Mouse (Mus musculus): ENCODE results near the gene Rap2c. TPM values are rescaled to one million over a fixed set of nuclear protein-coding genes. Genes with fewer than 3 reads are reported as not detected.

Rap2c gene
- total and polyA plus RNA-seq, 3 experiments, result 14.5 to 16.0 TPM; not detected in 1

DNA sequence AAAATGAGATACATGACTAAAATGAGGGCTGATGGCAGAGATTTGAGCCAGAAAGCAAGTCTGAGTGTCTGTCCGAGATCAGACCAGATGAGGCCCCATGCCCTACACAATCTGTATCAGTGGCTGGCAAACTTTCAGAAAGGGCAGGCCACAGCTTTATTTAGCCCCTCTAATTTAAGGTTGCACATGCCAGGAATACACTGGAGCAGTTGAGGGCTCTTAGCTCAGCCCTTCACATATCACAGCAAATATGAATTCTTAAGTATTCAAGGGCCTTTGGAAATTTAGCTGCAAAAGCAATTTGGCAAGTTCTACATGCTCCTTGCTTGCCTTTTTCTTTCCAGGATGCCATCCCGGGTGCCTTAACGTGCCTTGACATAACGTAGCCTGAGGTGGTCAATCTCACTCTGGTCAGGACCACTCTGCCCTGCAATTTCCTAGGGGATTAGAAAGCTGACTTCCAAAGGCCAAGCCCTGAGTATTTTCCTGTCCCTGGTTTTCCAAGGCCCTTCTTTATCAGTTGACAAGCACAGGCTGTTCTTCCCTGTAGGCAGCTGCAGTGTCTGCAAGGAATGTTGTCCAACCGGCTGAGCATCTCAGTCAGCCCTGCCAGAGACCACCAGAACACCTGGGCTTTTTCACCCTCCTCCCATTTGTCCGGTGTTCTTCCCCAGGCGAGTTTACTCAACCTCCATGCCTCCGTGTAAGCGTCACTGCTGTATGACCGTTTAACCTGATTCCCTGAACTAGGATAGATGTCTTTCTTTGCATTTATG, 49.5 kb downstream of the Rap2c start:
- Histone ChIP-seq H3K4me1 (ENCODE audit: control insufficient read depth in 1 of 2, insufficient read depth in 2 of 2, low read length in 2 of 2) (no peaks in the 10 kb centered on the region), H3K9ac (ENCODE audit: control insufficient read depth, low read depth, low read length, poor library complexity, severe bottlenecking) (no peak overlapping the region), H3K4me3 (ENCODE audit: control insufficient read depth in 1 of 2, insufficient read depth in 1 of 2, low read depth in 2 of 2, low read length in 2 of 2) (no peak overlapping the region), H3K9me3 (replicated peaks; ENCODE audit: insufficient read depth, low read length) (no peaks in the 10 kb centered on the region), H3K27me3 (ENCODE audit: control insufficient read depth in 1 of 2, insufficient read depth in 2 of 2, low read length in 2 of 2) (no peaks in the 10 kb centered on the region), H3K27ac (ENCODE audit: control insufficient read depth, low read depth, low read length) (no peak overlapping the region), H3K79me2 (ENCODE audit: control insufficient read depth, insufficient read depth, low read length, poor library complexity) (no peaks in the 10 kb centered on the region), H3K36me3 (ENCODE audit: control insufficient read depth in 1 of 2, insufficient read depth in 2 of 2, low read length in 2 of 2) (no peaks in the 10 kb centered on the region)
- no peak for DNase-seq (ENCODE audit: low read depth, low spot score)
- TF ChIP-seq MAX (IDR thresholded peaks at IDR 0.05; ENCODE audit: low read length), result no peak
- TF ChIP-seq NRF1 (IDR thresholded peaks at IDR 0.05; ENCODE audit: insufficient read depth, low read depth, low read length, poor library complexity, severe bottlenecking), result no peak
- no peak for TF ChIP-seq TBP (IDR thresholded peaks at IDR 0.05; ENCODE audit: low read depth, low read length)

DNA sequence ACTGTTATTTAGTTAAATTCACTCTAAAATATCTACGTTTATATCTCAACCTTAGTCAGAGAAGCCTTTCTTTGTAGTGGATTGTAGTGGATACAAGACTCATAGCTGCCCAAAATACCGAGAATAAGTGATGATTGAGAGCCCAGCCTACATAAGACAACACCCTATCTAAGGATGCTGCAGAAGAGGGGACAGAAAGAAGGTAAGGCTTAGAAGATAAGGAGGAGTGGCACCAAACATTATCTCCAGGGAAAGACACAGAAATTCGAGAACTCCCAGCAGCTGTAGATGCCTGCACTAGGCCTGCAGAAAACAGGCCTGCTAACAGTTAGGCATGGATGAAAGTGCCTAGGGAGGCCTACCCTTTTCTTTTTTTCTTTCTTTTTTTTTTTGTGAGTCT, 52.7 kb downstream of the Rap2c start:
- TF ChIP-seq GATA1 (IDR thresholded peaks at IDR 0.05; ENCODE audit: low read depth, low read length) (0 out of 2 replicates have a peak, but pooled peaks have one; percentile 14), ETS1 (IDR thresholded peaks at IDR 0.05; ENCODE audit: low read depth, low read length) (no peak), HCFC1 (IDR thresholded peaks at IDR 0.05; ENCODE audit: low read depth, low read length) (no peak), POLR2AphosphoS2 (IDR thresholded peaks at IDR 0.05; ENCODE audit: low read length) (no peak), ELF1 (IDR thresholded peaks at IDR 0.05; ENCODE audit: low read depth, low read length) (no peak), CHD1 (IDR thresholded peaks at IDR 0.05; ENCODE audit: low read depth, low read length) (no peak)
- DNase-seq (ENCODE audit: low read depth, low spot score), result peak; percentile 25
- Histone ChIP-seq H3K4me1 (ENCODE audit: control insufficient read depth in 1 of 2, insufficient read depth in 2 of 2, low read length in 2 of 2) (no peaks in the 10 kb centered on the region), H3K36me3 (ENCODE audit: control insufficient read depth in 1 of 2, insufficient read depth in 2 of 2, low read length in 2 of 2) (no peaks in the 10 kb centered on the region), H3K4me3 (ENCODE audit: control insufficient read depth in 1 of 2, insufficient read depth in 1 of 2, low read depth in 2 of 2, low read length in 2 of 2) (no peak overlapping the region), H3K27me3 (ENCODE audit: control insufficient read depth in 1 of 2, insufficient read depth in 2 of 2, low read length in 2 of 2) (no peaks in the 10 kb centered on the region), H3K9ac (ENCODE audit: control insufficient read depth, low read depth, low read length, poor library complexity, severe bottlenecking) (no peak overlapping the region), H3K27ac (ENCODE audit: control insufficient read depth, low read depth, low read length) (no peak overlapping the region), H3K79me2 (ENCODE audit: control insufficient read depth, insufficient read depth, low read length, poor library complexity) (no peaks in the 10 kb centered on the region), H3K9me3 (replicated peaks; ENCODE audit: insufficient read depth, low read length) (no peaks in the 10 kb centered on the region)

DNA sequence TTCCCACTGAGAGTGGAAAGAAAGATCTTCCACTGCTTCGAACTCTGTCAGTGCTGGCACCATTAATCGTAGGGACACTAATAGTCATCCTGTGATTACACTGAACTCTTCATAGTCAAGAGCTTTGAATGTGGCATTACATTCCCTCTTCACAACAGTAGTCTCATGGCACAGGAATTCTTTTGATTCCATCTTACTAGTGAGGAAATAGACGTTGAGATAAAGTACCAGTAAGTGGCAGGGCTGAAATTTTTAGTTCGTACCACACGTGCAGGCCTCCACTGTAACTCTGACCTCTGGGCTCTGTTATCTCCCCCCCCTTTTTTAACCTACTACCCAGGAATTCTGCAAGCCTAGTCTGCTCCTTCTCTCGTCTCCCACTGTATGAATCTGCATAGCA, 54.9 kb downstream of the Rap2c start:
- Histone ChIP-seq H3K79me2 (ENCODE audit: control insufficient read depth, insufficient read depth, low read length, poor library complexity) (no peaks in the 10 kb centered on the region), H3K4me3 (ENCODE audit: control insufficient read depth in 1 of 2, insufficient read depth in 1 of 2, low read depth in 2 of 2, low read length in 2 of 2) (no peak overlapping the region)

More for the DNA sequence above, 54.9 kb downstream of the Rap2c start:
- Histone ChIP-seq H3K9me3 (replicated peaks; ENCODE audit: insufficient read depth, low read length) (no peaks in the 10 kb centered on the region), H3K36me3 (ENCODE audit: control insufficient read depth in 1 of 2, insufficient read depth in 2 of 2, low read length in 2 of 2) (no peaks in the 10 kb centered on the region), H3K4me1 (ENCODE audit: control insufficient read depth in 1 of 2, insufficient read depth in 2 of 2, low read length in 2 of 2) (no peaks in the 10 kb centered on the region), H3K27me3 (ENCODE audit: control insufficient read depth in 1 of 2, insufficient read depth in 2 of 2, low read length in 2 of 2) (no peaks in the 10 kb centered on the region), H3K27ac (ENCODE audit: control insufficient read depth, low read depth, low read length) (no peak overlapping the region), H3K9ac (ENCODE audit: control insufficient read depth, low read depth, low read length, poor library complexity, severe bottlenecking) (no peak overlapping the region)
- DNase-seq (ENCODE audit: low read depth, low spot score), result no peak
- TF ChIP-seq UBTF (IDR thresholded peaks at IDR 0.05; ENCODE audit: borderline replicate concordance, insufficient read depth, low read depth, low read length) (no peak), GATA1 (IDR thresholded peaks at IDR 0.05; ENCODE audit: low read depth, low read length) (no peak), GABPA (IDR thresholded peaks at IDR 0.05; ENCODE audit: low read depth, low read length) (no peak), MYB (IDR thresholded peaks at IDR 0.05; ENCODE audit: low read depth, low read length) (no peak)

Other genes with a start within 250 kb of the Rap2c start
- gene Stk26, start 177.0 kb downstream of the Rap2c start, total RNA-seq (2012; rRNA removed), result 8.0 and 8.7 TPM in 2 replicates
- 10 to 100 TPM in 1 of 2 experiments, not detected in 1; 10.6 TPM for gene Stk26, start 177.0 kb downstream of the Rap2c start, polyA plus RNA-seq (2012; ENCODE audit: insufficient read depth in 1 of 2, insufficient read length in 2 of 2, low read depth in 1 of 2, low replicate concordance in 2 of 2, missing spikeins in 1 of 2)
- gene Frmd7, start 75.3 kb downstream of the Rap2c start, total RNA-seq (2012; rRNA removed), result not detected in 2 replicates
- gene Frmd7, start 75.3 kb downstream of the Rap2c start, polyA plus RNA-seq (2012; ENCODE audit: insufficient read depth in 1 of 2, insufficient read length in 2 of 2, low read depth in 1 of 2, low replicate concordance in 2 of 2, missing spikeins in 1 of 2), result not detected
- 9.9 and 14.0 TPM in 2 replicates for gene Mbnl3, start 188.5 kb upstream of the Rap2c start, total RNA-seq (2012; rRNA removed)
- 10 to 100 TPM in 1 of 2 experiments, not detected in 1; 16.7 TPM for gene Mbnl3, start 188.5 kb upstream of the Rap2c start, polyA plus RNA-seq (2012; ENCODE audit: insufficient read depth in 1 of 2, insufficient read length in 2 of 2, low read depth in 1 of 2, low replicate concordance in 2 of 2, missing spikeins in 1 of 2)